8 mouse cellular contexts compared by ENCODE assay signal in the genomic region with DNA sequence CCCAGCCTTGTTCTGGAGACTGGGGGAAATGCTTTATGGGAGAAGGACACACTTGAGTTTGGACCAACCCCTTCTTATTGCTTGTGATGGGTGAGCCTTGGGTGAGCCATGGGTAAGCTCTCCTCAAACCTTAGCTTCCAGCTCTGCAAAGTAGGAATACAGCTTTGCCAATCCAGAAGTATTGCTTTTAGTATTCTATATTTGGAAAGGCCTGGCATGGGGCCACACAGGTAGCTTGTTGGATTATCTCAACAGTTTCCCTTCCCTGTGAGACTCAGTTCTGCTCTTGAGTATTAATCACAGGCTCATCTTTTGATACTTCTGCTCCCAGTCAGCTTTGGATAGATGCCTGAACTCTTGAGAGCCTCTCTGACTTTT. TPM values are rescaled to one million over a fixed set of nuclear protein-coding genes. Genes with fewer than 3 reads are reported as not detected.
A peak's percentile ranks its signal among the peaks of the same experiment; 100 is the strongest.
DNase-seq lines count a peak whose midpoint lies in the region; ATAC-seq and TF ChIP-seq lines count a peak whose summit lies in the region.

No protein-coding gene starts in this region.

- H3K4me1 ChIP-seq in embryonic fibroblast, embryonic 13.5 days (ENCODE audit: control insufficient read depth, insufficient read depth, low read length) = peaks cover 21% of the 10 kb centered on the region
- peaks cover 37% of the 10 kb centered on the region for H3K4me1 ChIP-seq in intestine, embryonic 15.5 days (replicated peaks)
- peaks cover 16% of the 10 kb centered on the region; the same call in 1 of the 2 replicates for H3K4me1 ChIP-seq in midbrain, postnatal 0 days (ENCODE audit: insufficient read depth, low read length)

- ATAC-seq in intestine, embryonic 15.5 days = no peak
- no peak for ATAC-seq in midbrain, postnatal 0 days (ENCODE audit: low FRiP score)

- H3K27me3 ChIP-seq in intestine, embryonic 15.5 days (replicated peaks) = no peaks in the 10 kb centered on the region
- no peaks in the 10 kb centered on the region for H3K27me3 ChIP-seq in midbrain, postnatal 0 days (ENCODE audit: insufficient read depth, low read length)

- peak overlapping the region; percentile 72; the same call in 1 of the 2 replicates for H3K9ac ChIP-seq in intestine, embryonic 15.5 days
- peak overlapping the region; percentile 87 for H3K9ac ChIP-seq in midbrain, postnatal 0 days (replicated peaks; ENCODE audit: low read length, poor library complexity, severe bottlenecking)

- H3K9me3 ChIP-seq in intestine, embryonic 15.5 days = no peaks in the 10 kb centered on the region
- no peaks in the 10 kb centered on the region for H3K9me3 ChIP-seq in midbrain, postnatal 0 days (ENCODE audit: low read length)

- no peak for TF ChIP-seq CTCF in left cerebral cortex, adult 2 months (IDR thresholded peaks at IDR 0.05)
- no peak for TF ChIP-seq CTCF in embryonic fibroblast, embryonic 13.5 days (IDR thresholded peaks at IDR 0.05; ENCODE audit: borderline replicate concordance, insufficient read depth, low read length)
- TF ChIP-seq CTCF in midbrain, postnatal 0 days (IDR thresholded peaks at IDR 0.05) = no peak

- DNase-seq in left cerebral cortex, adult 2 months (ENCODE audit: extremely low spot score in 1 of 2, low spot score in 2 of 2) = no peak
- DNase-seq in left cerebral cortex, postnatal 14 days (ENCODE audit: low spot score in 2 of 2) = no peak
- DNase-seq in midbrain, postnatal 0 days (ENCODE audit: low spot score) = no peak
- DNase-seq in ovary, postnatal 36 days (ENCODE audit: low spot score) = no peak
- no peak for DNase-seq in right cerebral cortex, postnatal 10 days (ENCODE audit: low spot score in 2 of 2)
- DNase-seq in frontal cortex, postnatal 36 days (ENCODE audit: low spot score in 2 of 2) = no peak

- H3K27ac ChIP-seq in left cerebral cortex, adult 2 months = no peak overlapping the region
- H3K27ac ChIP-seq in embryonic fibroblast, embryonic 13.5 days (ENCODE audit: insufficient read depth, low read length) = no peak overlapping the region
- no peak overlapping the region for H3K27ac ChIP-seq in intestine, embryonic 15.5 days
- H3K27ac ChIP-seq in midbrain, postnatal 0 days (ENCODE audit: low read depth, low read length) = no peak overlapping the region

- peak overlapping the region; percentile 81 for H3K4me2 ChIP-seq in intestine, embryonic 15.5 days (replicated peaks)
- peak overlapping the region; percentile 93 for H3K4me2 ChIP-seq in midbrain, postnatal 0 days (ENCODE audit: low read depth, low read length, poor library complexity, severe bottlenecking)

- intact Hi-C loops in left cerebral cortex, adult 2 months (cut with DNase I) = loop anchor here (2.0 to 5.0 kb wide), 2 partner anchors 28 to 310 kb away; a partner anchor contains a TSS
- intact Hi-C loops in left cerebral cortex, postnatal 14 days (cut with DNase I) = no loop called here

- H3K4me3 ChIP-seq in left cerebral cortex, adult 2 months = peak overlapping the region; percentile 99
- peak overlapping the region; percentile 77 for H3K4me3 ChIP-seq in embryonic fibroblast, embryonic 13.5 days (ENCODE audit: insufficient read depth, low read length)
- H3K4me3 ChIP-seq in intestine, embryonic 15.5 days (replicated peaks) = peak overlapping the region; percentile 63
- H3K4me3 ChIP-seq in midbrain, postnatal 0 days (ENCODE audit: low read depth, low read length) = peak overlapping the region; percentile 90

- no peak for TF ChIP-seq POLR2A in embryonic fibroblast, embryonic 13.5 days (IDR thresholded peaks at IDR 0.05; ENCODE audit: low read depth, low read length)

- H3K36me3 ChIP-seq in intestine, embryonic 15.5 days = no peaks in the 10 kb centered on the region
- no peaks in the 10 kb centered on the region for H3K36me3 ChIP-seq in midbrain, postnatal 0 days (ENCODE audit: insufficient read depth, low read length)

RNA-seq across cellular contexts. Expression of a gene that starts 1.3 kb away (rescaled TPM):
- 10 to 100 TPM; 53.9 to 54.6 TPM for total RNA-seq in left cerebral cortex, adult 2 months (2021)
- 10 to 100 TPM; 43.2 to 44.1 TPM for total RNA-seq in left cerebral cortex, postnatal 14 days (2021)
- polyA plus RNA-seq in embryonic fibroblast, embryonic 13.5 days (2011; ENCODE audit: insufficient read length, low read depth, missing spikeins) = 43.1 and 54.4 TPM in 2 replicates
- polyA plus RNA-seq in intestine, embryonic 15.5 days (2015; fragmentation: Nextera tagmentation; extraction: Ambion mirVana) = 19.1 and 19.5 TPM in 2 replicates
- 49.3 and 50.4 TPM in 2 replicates for total RNA-seq in midbrain, postnatal 0 days (2014; rRNA removed)
- 24.0 and 24.1 TPM in 2 replicates for polyA plus RNA-seq in midbrain, postnatal 0 days (2015; fragmentation: Nextera tagmentation; extraction: Ambion mirVana)

RNA-seq across cellular contexts. Expression of a gene that starts 22.6 kb away (rescaled TPM):
- 1 to 10 TPM; 6.7 to 7.1 TPM for total RNA-seq in left cerebral cortex, adult 2 months (2021)
- total RNA-seq in left cerebral cortex, postnatal 14 days (2021) = 1 to 10 TPM; 6.7 to 7.0 TPM
- polyA plus RNA-seq in embryonic fibroblast, embryonic 13.5 days (2011; ENCODE audit: insufficient read length, low read depth, missing spikeins) = 8.5 and 24.7 TPM in 2 replicates
- polyA plus RNA-seq in intestine, embryonic 15.5 days (2015; fragmentation: Nextera tagmentation; extraction: Ambion mirVana) = 0.94 and 0.95 TPM in 2 replicates
- 9.3 and 12.0 TPM in 2 replicates for total RNA-seq in midbrain, postnatal 0 days (2014; rRNA removed)
- 2.1 and 2.4 TPM in 2 replicates for polyA plus RNA-seq in midbrain, postnatal 0 days (2015; fragmentation: Nextera tagmentation; extraction: Ambion mirVana)
